ENCODE assay signal across 8 mouse cellular contexts in genomic region chr13:91374141-91374540, GRCm38 (mm10).
DNase-seq lines count a peak whose midpoint lies in the region; ATAC-seq lines count a peak whose summit lies in the region.

No protein-coding gene starts in this region.

- DNase-seq in thymus, postnatal 0 days (ENCODE audit: low spot score): peak; percentile 40
- no peak for DNase-seq in thymus, postnatal 36 days
- peak; percentile 75 for DNase-seq in forebrain, embryonic 11.5 days (ENCODE audit: low spot score)
- peak; percentile 76 for DNase-seq in hindbrain, embryonic 11.5 days (ENCODE audit: low spot score)
- DNase-seq in adrenal gland, postnatal 4 days (ENCODE audit: low spot score in 2 of 2): no peak

- H3K4me3 ChIP-seq in forebrain, embryonic 11.5 days (ENCODE audit: low read depth, low read length): no peak overlapping the region
- H3K4me3 ChIP-seq in hindbrain, embryonic 11.5 days (ENCODE audit: low read depth, low read length): no peak overlapping the region
- no peak overlapping the region for H3K4me3 ChIP-seq in limb, embryonic 15.5 days
- no peak overlapping the region for H3K4me3 ChIP-seq in stomach, embryonic 15.5 days (replicated peaks)

- H3K4me2 ChIP-seq in forebrain, embryonic 11.5 days (ENCODE audit: low read depth, low read length, severe bottlenecking): no peak overlapping the region
- no peak overlapping the region for H3K4me2 ChIP-seq in hindbrain, embryonic 11.5 days (replicated peaks; ENCODE audit: low read depth, low read length)
- H3K4me2 ChIP-seq in limb, embryonic 15.5 days: peak overlapping the region; percentile 27; the same call in 1 of the 2 replicates
- H3K4me2 ChIP-seq in stomach, embryonic 15.5 days: no peak overlapping the region

- H3K4me1 ChIP-seq in forebrain, embryonic 11.5 days (replicated peaks; ENCODE audit: control insufficient read depth, insufficient read depth, low read length): peaks cover 26% of the 10 kb centered on the region
- H3K4me1 ChIP-seq in hindbrain, embryonic 11.5 days (replicated peaks; ENCODE audit: control insufficient read depth, insufficient read depth, low read length): peaks cover 15% of the 10 kb centered on the region
- peaks cover 42% of the 10 kb centered on the region for H3K4me1 ChIP-seq in limb, embryonic 15.5 days
- H3K4me1 ChIP-seq in stomach, embryonic 15.5 days: peaks cover 28% of the 10 kb centered on the region

- no peaks in the 10 kb centered on the region for H3K27me3 ChIP-seq in forebrain, embryonic 11.5 days (ENCODE audit: control insufficient read depth, insufficient read depth, low read length)
- no peaks in the 10 kb centered on the region for H3K27me3 ChIP-seq in hindbrain, embryonic 11.5 days (ENCODE audit: control insufficient read depth, insufficient read depth, low read length)
- no peaks in the 10 kb centered on the region for H3K27me3 ChIP-seq in limb, embryonic 15.5 days
- no peaks in the 10 kb centered on the region for H3K27me3 ChIP-seq in stomach, embryonic 15.5 days (replicated peaks)

- H3K9me3 ChIP-seq in forebrain, embryonic 11.5 days (ENCODE audit: control insufficient read depth, low read length): no peaks in the 10 kb centered on the region
- no peaks in the 10 kb centered on the region for H3K9me3 ChIP-seq in hindbrain, embryonic 11.5 days (ENCODE audit: control insufficient read depth, low read length)
- no peaks in the 10 kb centered on the region for H3K9me3 ChIP-seq in limb, embryonic 15.5 days
- H3K9me3 ChIP-seq in stomach, embryonic 15.5 days: no peaks in the 10 kb centered on the region

- H3K9ac ChIP-seq in forebrain, embryonic 11.5 days (ENCODE audit: low read length): no peak overlapping the region
- no peak overlapping the region for H3K9ac ChIP-seq in hindbrain, embryonic 11.5 days (ENCODE audit: low read depth, low read length)
- no peak overlapping the region for H3K9ac ChIP-seq in limb, embryonic 15.5 days
- no peak overlapping the region for H3K9ac ChIP-seq in stomach, embryonic 15.5 days

- H3K36me3 ChIP-seq in forebrain, embryonic 11.5 days (ENCODE audit: control insufficient read depth, insufficient read depth, low read length): no peaks in the 10 kb centered on the region
- H3K36me3 ChIP-seq in hindbrain, embryonic 11.5 days (ENCODE audit: control insufficient read depth, insufficient read depth, low read length): no peaks in the 10 kb centered on the region
- no peaks in the 10 kb centered on the region for H3K36me3 ChIP-seq in limb, embryonic 15.5 days
- H3K36me3 ChIP-seq in stomach, embryonic 15.5 days: no peaks in the 10 kb centered on the region

- ATAC-seq in forebrain, embryonic 11.5 days (replicated peaks; ENCODE audit: low FRiP score): peak; percentile 32
- no peak for ATAC-seq in hindbrain, embryonic 11.5 days (ENCODE audit: low FRiP score)
- ATAC-seq in limb, embryonic 15.5 days (ENCODE audit: insufficient number of reproducible peaks, low FRiP score, low TSS enrichment, low read depth): peak; percentile 49; the same call in 1 of the 2 replicates
- no peak for ATAC-seq in stomach, embryonic 15.5 days (ENCODE audit: insufficient read depth, low FRiP score, low read depth)
- ATAC-seq in cerebellum, adult (ENCODE audit: insufficient number of reproducible peaks, low FRiP score, low TSS enrichment): no peak

- peak overlapping the region; percentile 8; the same call in 1 of the 2 replicates for H3K27ac ChIP-seq in forebrain, embryonic 11.5 days (ENCODE audit: low read depth, low read length)
- peak overlapping the region; percentile 55; the same call in 1 of the 2 replicates for H3K27ac ChIP-seq in hindbrain, embryonic 11.5 days (ENCODE audit: low read depth, low read length)
- peak overlapping the region; percentile 75 for H3K27ac ChIP-seq in limb, embryonic 15.5 days
- 0 out of 2 replicates have a peak overlapping the region, but pooled peaks have one; percentile 22 for H3K27ac ChIP-seq in stomach, embryonic 15.5 days

- 2% methylated on average over 3 of the region's 3 CpGs for WGBS in forebrain, embryonic 11.5 days
- 15% methylated on average over 3 of the region's 3 CpGs for WGBS in hindbrain, embryonic 11.5 days
- WGBS in limb, embryonic 15.5 days: 11% methylated on average over 3 of the region's 3 CpGs
- 23% methylated on average over 3 of the region's 3 CpGs for WGBS in stomach, embryonic 15.5 days

Comparison
In these comparisons a context has a peak if more than half of its experiments do, and no peak if none do; other contexts are left out.
1. DNase-seq: peak in thymus, postnatal 0 days (single experiment), forebrain, embryonic 11.5 days (single experiment) and hindbrain, embryonic 11.5 days (single experiment); none in thymus, postnatal 36 days (0 of 2) and adrenal gland, postnatal 4 days (0 of 2).
2. ATAC-seq: peak in forebrain, embryonic 11.5 days (single experiment) and limb, embryonic 15.5 days (single experiment); none in hindbrain, embryonic 11.5 days (single experiment), stomach, embryonic 15.5 days (single experiment) and cerebellum, adult (single experiment).
3. H3K27ac ChIP-seq: peak in every context shown above with its lines; median percentile 75 in limb, embryonic 15.5 days; 55 in hindbrain, embryonic 11.5 days; 22 in stomach, embryonic 15.5 days; 8 in forebrain, embryonic 11.5 days.